Mouse (Mus musculus) liver, embryonic 12.5 days (tissue): ENCODE measurements around the gene Axl. TPM values are rescaled to one million over a fixed set of nuclear protein-coding genes. Genes with fewer than 3 reads are reported as not detected.

ENCODE experiments used
- ATAC-seq: fragments of 200-750 bp; cut with Nextera tagmentation; 2 replicates; pipeline ENCODE4 v1.8.0; 2017; ENCODE audit warnings: moderate number of reproducible peaks, mild to moderate bottlenecking, moderate library complexity
- H3K27ac ChIP-seq: fragments of 300-500 bp; sonication (generic); 2 replicates; pipeline ENCODE4 v1.5.1; 2016; ENCODE audit warnings: mild to moderate bottlenecking
- H3K27me3 ChIP-seq: fragments of 300-500 bp; sonication (generic); replicated peaks from 2 replicates; pipeline ENCODE4 v1.6.1; 2016; ENCODE audit warnings: mild to moderate bottlenecking, moderate library complexity
- H3K36me3 ChIP-seq: fragments of 300-500 bp; sonication (generic); 2 replicates; pipeline ENCODE4 v1.6.1; 2016; ENCODE audit warnings: mild to moderate bottlenecking, moderate library complexity
- H3K4me1 ChIP-seq: fragments of 300-500 bp; sonication (generic); 2 replicates; pipeline ENCODE4 v1.6.1; 2016
- H3K4me2 ChIP-seq: fragments of 300-500 bp; sonication (generic); 2 replicates; pipeline ENCODE4 v1.6.1; 2016; ENCODE audit warnings: mild to moderate bottlenecking, moderate library complexity
- H3K4me3 ChIP-seq: fragments of 300-500 bp; sonication (generic); 2 replicates; pipeline ENCODE4 v1.5.1; 2016; ENCODE audit warnings: mild to moderate bottlenecking, moderate library complexity
- H3K9ac ChIP-seq: fragments of 300-500 bp; sonication (generic); 2 replicates; pipeline ENCODE4 v1.6.1; 2016; ENCODE audit warnings: mild to moderate bottlenecking, moderate library complexity
- H3K9me3 ChIP-seq: fragments of 300-500 bp; sonication (generic); replicated peaks from 2 replicates; pipeline ENCODE4 v1.6.1; 2016; ENCODE audit warnings: mild to moderate bottlenecking, moderate library complexity
- WGBS: fragments of 180-500 bp; shearing (Covaris S2); methylation state at CpG from one replicate; pipeline ENCODE4 v1.1.7; 2016; ENCODE audit not compliant: insufficient replicate concordance; 5-methylcytosine and 5-hydroxymethylcytosine counted together
- polyA plus RNA-seq: library from polyadenylated mRNA; unstranded; fragments of >200 nt; fragmentation: Nextera tagmentation; extraction: Ambion mirVana; gene quantifications from 2 replicates; pipeline ENCODE4 v1.2.1, GENCODE M21; 2016

Gene Axl
- polyA plus RNA-seq, 1 experiment from 2014 or later = 14.1 TPM

DNA sequence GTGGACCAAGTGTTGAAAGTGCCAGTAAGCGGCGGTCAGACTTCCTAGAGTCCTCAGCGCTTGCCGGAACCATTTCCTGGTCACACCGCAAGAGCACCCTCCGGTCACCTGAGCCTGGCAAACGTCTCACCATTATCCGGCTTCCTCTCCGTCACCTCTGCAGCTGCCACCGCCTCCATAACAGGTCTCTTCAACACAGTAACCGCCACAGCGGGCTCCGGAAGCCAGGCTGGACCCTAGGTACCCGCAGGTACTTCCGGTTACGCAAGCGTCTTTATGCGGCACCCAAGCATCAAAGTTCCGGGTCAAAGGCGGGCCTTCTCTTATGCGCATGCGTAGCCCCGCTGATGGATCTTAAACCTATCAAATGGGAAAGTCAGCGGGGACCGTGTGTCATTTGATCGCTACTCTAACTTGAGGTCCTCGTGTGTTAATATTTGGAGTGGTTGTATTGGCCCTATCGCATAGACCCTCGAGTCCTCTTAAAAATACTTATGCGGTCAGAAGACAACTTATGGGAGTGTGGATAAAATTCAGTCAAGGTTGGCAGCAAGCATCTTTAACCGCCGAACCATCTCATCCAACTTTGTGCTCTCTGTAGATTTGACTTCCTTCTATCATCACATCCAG lies 69.6 kb downstream of the Axl start, which contains the start of gene Ccdc97:
Gene Ccdc97 (minus strand): TSS at position 301 of the 630 bp plus-strand sequence.
- H3K9ac ChIP-seq = peak within 1 kb of the TSS; percentile 81
- H3K27ac ChIP-seq = peak within 1 kb of the TSS; percentile 87
- H3K4me1 ChIP-seq = peaks cover 55% of the 10 kb centered on the region
- peaks cover 72% of the 10 kb centered on the region for H3K36me3 ChIP-seq
- H3K9me3 ChIP-seq = no peaks in the 10 kb centered on the region
- ATAC-seq = peak; percentile 80
- WGBS = 2% methylated on average over 32 of the region's 32 CpGs
- H3K4me3 ChIP-seq = peak within 1 kb of the TSS; percentile 82
- H3K27me3 ChIP-seq = no peaks in the 10 kb centered on the region
- H3K4me2 ChIP-seq = peak within 1 kb of the TSS; percentile 76

DNA sequence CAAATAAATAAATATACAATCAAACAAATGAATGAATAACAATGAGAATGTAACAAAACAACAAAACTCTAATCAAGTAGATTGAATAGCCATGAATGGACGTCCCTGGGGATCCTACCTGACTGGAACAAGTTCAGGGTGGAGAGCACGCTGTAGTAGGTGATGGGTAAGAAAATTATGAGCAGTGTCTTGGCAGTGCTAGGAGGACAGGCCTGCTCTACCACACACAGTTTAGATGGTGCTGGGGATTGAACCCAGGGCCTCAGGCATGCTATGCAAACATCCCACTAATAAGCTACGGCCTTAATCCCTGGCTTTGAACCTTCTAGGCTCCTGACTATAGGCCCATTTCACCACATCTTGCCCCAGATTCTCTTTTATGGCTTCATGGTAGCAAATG lies 71.0 kb downstream of the Axl start:
- Histone ChIP-seq H3K9ac (0 out of 2 replicates have a peak overlapping the region, but pooled peaks have one; percentile 81), H3K4me2 (peak overlapping the region; percentile 76), H3K4me1 (peaks cover 45% of the 10 kb centered on the region), H3K4me3 (peak overlapping the region; percentile 82), H3K27me3 (no peaks in the 10 kb centered on the region), H3K27ac (no peak overlapping the region), H3K36me3 (peaks cover 72% of the 10 kb centered on the region), H3K9me3 (no peaks in the 10 kb centered on the region)
- 85% methylated on average over 3 of the region's 3 CpGs for WGBS
- ATAC-seq = no peak

DNA sequence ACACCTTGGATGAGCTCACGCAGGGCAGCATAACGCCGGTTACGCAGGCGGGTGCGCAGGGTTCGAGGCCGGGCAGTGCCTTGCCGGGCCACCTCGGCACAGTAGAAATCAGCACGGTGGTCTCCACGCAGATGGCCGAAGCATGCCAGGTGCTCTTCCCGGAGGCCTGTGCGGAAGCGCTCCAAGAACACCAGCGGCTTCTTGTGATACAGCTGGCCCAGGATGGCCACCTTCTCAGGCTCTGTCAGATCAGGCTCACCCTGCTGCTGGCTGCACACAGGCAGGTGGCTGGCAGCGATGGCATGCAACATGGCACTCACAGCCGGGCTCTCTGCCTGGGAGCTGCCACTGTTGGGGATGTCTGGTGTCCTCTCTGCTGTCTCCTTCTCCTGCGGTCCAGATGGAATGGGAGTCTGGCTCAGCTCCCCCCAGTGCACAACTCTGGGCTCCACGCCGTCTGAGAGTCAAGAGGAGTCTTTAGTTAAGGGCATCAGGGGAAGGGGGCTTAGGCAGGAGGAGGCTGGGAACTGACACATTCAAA lies 72.7 kb downstream of the Axl start:
- Histone ChIP-seq H3K4me2 (no peak overlapping the region), H3K4me3 (no peak overlapping the region), H3K9me3 (no peaks in the 10 kb centered on the region), H3K9ac (no peak overlapping the region), H3K27me3 (no peaks in the 10 kb centered on the region), H3K27ac (no peak overlapping the region), H3K36me3 (peaks cover 74% of the 10 kb centered on the region), H3K4me1 (peaks cover 53% of the 10 kb centered on the region)
- WGBS = 91% methylated on average over 22 of the region's 22 CpGs
- ATAC-seq = no peak

DNA sequence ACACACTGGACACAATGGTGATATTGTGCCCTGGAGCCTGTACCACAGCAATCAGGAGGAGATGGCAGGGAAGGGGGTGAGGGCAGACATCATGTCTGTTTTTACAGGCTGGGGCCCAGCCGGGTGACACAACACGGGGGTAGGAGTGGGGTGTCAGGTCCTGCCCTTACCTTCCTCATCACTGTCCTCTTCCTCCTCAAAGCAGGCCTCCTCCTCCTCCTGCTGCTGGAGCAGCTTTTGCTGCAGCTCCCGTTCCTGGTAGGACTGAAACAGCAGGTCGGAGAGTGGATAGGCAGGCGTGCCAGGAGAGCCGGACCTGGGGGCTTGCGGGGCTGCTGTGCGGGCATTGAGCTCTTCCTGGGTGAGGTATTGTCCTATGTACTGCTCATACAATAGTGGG lies 73.9 kb downstream of the Axl start:
- Histone ChIP-seq H3K27me3 (no peaks in the 10 kb centered on the region), H3K4me1 (peaks cover 54% of the 10 kb centered on the region), H3K27ac (no peak overlapping the region), H3K9me3 (no peaks in the 10 kb centered on the region), H3K36me3 (peaks cover 67% of the 10 kb centered on the region), H3K4me3 (no peak overlapping the region), H3K4me2 (no peak overlapping the region), H3K9ac (no peak overlapping the region)
- 87% methylated on average over 8 of the region's 8 CpGs for WGBS
- ATAC-seq = no peak

DNA sequence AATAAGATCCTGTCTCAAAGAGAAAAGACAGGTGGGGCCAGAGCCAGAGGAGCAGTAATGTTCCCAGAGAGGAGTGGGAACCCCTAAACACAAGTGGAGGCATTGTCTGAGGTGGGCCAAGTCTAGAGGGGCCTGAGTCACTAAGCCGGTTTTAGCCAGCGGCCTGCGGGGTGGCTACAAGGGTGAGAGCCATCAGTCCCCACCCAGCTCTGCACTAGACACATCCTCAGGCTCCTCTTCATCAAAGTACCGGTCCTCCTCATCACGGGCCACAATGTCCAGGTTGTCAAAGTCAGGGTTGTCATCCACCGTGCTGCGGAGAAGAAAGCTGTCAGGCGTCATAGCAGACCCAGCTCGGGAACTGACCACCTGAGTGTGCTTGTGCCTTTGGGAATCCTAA lies 75.7 kb downstream of the Axl start:
- Histone ChIP-seq H3K36me3 (peaks cover 76% of the 10 kb centered on the region), H3K9me3 (no peaks in the 10 kb centered on the region), H3K9ac (no peak overlapping the region), H3K27me3 (no peaks in the 10 kb centered on the region), H3K27ac (no peak overlapping the region), H3K4me1 (peaks cover 50% of the 10 kb centered on the region), H3K4me2 (no peak overlapping the region), H3K4me3 (no peak overlapping the region)
- WGBS = 84% methylated on average over 9 of the region's 9 CpGs
- no peak for ATAC-seq

DNA sequence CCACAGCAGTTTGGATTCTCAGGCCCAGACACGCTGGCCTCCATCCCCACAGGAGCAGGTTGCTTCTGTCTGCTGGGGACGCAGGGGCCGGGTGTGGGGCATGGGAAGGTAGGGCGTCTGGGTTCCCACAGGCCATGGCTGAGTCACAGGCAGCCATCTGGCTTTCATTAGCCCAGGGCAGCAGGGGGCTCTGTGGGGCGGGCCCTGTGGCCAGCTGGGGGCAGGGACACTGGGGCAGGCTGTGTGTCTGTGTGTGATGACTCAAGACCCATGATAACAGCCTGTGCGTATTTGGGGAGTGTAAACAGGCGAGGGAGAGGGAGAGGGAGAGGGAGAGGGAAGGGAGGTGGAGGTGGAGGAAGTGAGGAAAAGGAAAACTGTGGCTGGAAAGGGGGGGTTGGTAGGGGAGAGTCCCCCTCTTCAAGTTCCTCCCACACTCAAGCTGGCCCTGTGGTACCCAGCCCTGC lies 76.7 kb downstream of the Axl start:
- Histone ChIP-seq H3K27ac (peak overlapping the region; percentile 57), H3K9ac (no peak overlapping the region)
- ATAC-seq = peak; percentile 43

DNA sequence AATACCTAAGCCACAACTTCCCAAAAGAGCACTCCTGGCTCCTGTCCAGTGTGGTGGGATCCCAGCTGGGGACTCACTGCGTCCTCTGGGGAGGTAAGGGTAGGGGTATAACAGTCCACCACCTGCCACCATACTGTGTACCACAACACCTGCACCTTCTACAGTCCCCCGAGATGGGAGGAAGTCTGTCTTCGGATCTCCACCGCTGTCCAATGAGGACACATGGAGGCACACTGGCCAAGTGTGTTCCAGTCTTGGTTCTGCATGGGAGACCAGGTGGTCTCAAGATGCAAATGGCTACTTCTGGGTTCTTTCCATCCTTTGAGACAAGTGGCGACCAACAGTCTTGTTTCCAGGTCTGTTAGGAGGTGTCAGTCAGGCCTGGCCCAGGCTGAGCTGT lies 77.3 kb downstream of the Axl start:
- peaks cover 78% of the 10 kb centered on the region for H3K36me3 ChIP-seq
- no peaks in the 10 kb centered on the region for H3K9me3 ChIP-seq
- H3K4me1 ChIP-seq = peaks cover 55% of the 10 kb centered on the region
- no peak overlapping the region for H3K9ac ChIP-seq
- H3K4me3 ChIP-seq = no peak overlapping the region
- H3K27ac ChIP-seq = peak overlapping the region; percentile 57; the same call in 1 of the 2 replicates
- no peak overlapping the region for H3K4me2 ChIP-seq
- H3K27me3 ChIP-seq = no peaks in the 10 kb centered on the region
- WGBS = 64% methylated on average over 5 of the region's 5 CpGs
- ATAC-seq = no peak

More for the DNA sequence above, 76.7 kb downstream of the Axl start:
- Histone ChIP-seq H3K4me2 (no peak overlapping the region), H3K27me3 (no peaks in the 10 kb centered on the region), H3K4me3 (no peak overlapping the region), H3K4me1 (peaks cover 50% of the 10 kb centered on the region), H3K36me3 (peaks cover 80% of the 10 kb centered on the region), H3K9me3 (no peaks in the 10 kb centered on the region)
- WGBS = 23% methylated on average over 7 of the region's 7 CpGs

DNA sequence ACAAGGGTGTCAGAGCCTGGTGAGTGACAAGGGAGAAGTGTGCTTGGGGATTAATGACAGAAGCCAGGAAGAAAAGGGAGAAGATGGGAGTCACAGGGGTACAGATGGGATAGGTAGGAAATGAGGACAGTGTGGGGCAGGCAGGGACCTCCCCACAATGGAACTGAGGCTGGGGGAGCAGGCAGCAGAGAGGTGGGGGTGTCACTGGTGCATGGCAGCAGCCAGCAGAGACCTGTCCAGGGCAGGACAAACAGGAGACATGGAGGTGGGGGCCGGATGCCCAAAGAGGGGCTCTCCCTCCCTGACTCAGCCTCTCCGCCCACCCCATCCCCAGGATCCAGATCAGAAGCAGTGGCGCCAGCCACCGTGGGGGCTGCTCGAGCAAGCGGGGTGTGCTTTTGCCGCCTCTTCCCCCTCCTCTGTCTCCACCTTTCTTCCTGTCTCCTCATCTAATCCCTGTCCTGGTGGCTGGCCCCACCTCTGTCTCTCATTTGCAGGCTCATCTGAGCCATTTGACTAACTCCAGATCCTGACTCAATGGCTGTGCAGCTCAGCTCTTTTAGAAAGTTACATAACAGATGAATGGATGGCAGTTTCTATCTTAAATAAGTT lies 77.9 kb downstream of the Axl start:
- Histone ChIP-seq H3K27ac (peak overlapping the region; percentile 57; the same call in 1 of the 2 replicates), H3K27me3 (no peaks in the 10 kb centered on the region), H3K9me3 (no peaks in the 10 kb centered on the region), H3K4me1 (peaks cover 60% of the 10 kb centered on the region), H3K9ac (peak overlapping the region; percentile 40; the same call in 1 of the 2 replicates), H3K4me2 (peak overlapping the region; percentile 17), H3K4me3 (no peak overlapping the region), H3K36me3 (peaks cover 78% of the 10 kb centered on the region)
- WGBS = 53% methylated on average over 6 of the region's 7 CpGs
- peak; percentile 18; the same call in 1 of the 2 replicates for ATAC-seq

DNA sequence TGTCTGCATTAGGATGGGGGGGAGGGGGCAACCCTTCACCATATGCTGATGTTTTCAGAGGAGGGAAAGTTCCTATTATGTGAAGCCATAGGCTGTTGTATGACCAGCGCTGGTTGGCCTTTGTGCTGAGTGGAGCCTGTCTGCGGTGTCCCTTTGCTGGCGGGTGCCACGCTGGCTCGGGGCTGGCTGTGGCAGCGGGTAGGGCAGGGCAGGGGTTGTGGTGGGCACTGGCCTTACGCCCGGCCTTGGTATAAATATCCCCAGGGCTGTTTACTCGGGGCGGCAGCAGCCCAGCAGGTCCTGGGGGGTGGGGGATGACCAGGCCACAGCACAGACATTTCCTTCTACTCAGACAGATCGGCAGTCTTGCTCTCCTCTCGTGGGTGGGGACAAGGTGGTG lies 78.5 kb downstream of the Axl start:
- Histone ChIP-seq H3K27ac (peak overlapping the region; percentile 57; the same call in 1 of the 2 replicates), H3K4me1 (peaks cover 67% of the 10 kb centered on the region), H3K9ac (0 out of 2 replicates have a peak overlapping the region, but pooled peaks have one; percentile 40), H3K27me3 (no peaks in the 10 kb centered on the region), H3K4me2 (peak overlapping the region; percentile 17), H3K36me3 (peaks cover 78% of the 10 kb centered on the region), H3K9me3 (no peaks in the 10 kb centered on the region), H3K4me3 (no peak overlapping the region)
- ATAC-seq = no peak
- 54% methylated on average over 12 of the region's 12 CpGs for WGBS

DNA sequence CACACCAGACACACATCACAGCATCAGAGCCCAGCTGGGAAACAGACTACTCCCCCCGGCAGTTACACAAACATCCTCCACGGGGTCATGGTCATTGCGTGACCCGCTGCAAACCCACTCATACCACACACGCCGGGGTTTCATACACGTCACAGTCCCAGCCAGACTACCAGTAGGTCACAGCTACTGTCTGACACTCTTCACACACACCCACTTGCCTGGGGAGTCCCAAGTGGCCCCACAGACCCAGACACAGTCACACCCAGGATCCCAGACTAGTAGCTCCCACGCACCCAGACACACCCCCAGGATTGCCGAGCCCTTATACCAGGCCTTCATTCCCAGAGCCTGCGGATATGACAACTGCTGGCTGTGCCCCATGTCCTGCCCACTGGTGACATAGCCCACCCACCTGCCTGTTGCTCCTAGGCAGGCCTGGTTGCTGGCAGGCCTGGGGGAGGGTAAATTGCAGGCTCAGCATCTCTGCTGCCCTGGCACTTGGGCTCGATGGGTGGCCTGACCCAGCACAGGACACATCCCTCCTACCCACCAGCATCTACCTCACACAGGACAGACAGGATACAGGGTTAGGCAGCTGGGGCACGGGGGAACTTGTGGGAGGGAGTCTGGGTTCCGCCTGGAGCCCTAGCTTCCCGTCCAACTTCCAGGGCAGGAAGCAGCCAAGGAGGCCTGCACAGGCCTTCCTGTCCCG lies 80.8 kb downstream of the Axl start:
- Histone ChIP-seq H3K27ac (peak overlapping the region; percentile 31; the same call in 1 of the 2 replicates), H3K9me3 (no peaks in the 10 kb centered on the region), H3K27me3 (no peaks in the 10 kb centered on the region), H3K36me3 (peaks cover 76% of the 10 kb centered on the region), H3K4me3 (no peak overlapping the region), H3K4me2 (no peak overlapping the region), H3K4me1 (peaks cover 86% of the 10 kb centered on the region), H3K9ac (no peak overlapping the region)
- ATAC-seq = peak; percentile 7; the same call in 1 of the 2 replicates
- 56% methylated on average over 15 of the region's 15 CpGs for WGBS
